Mouse (Mus musculus) monocyte, adult 5-6 weeks (primary cell): ENCODE results near the gene Itgb1. TPM values are rescaled to one million over a fixed set of nuclear protein-coding genes. Genes with fewer than 3 reads are reported as not detected.

Experiments
- total RNA-seq: library from RNA; stranded (forward); fragments of 200-1000, 200-491, 200-594 nt; gene quantifications from 3 replicates; pipeline ENCODE4 v1.2.3, GENCODE M21; 2017

The Itgb1 gene
- total RNA-seq, 1 experiment from 2014 or later, result 769 TPM

Other genes with a start within 250 kb of the Itgb1 start
- not detected in 3 replicates for gene Gm3952, start 113.0 kb downstream of the Itgb1 start, total RNA-seq